Mouse (Mus musculus) regulatory T cell (primary cell): ENCODE results near the gene Olfr1099.

Source experiments
- in situ Hi-C: fragments of 300-600 bp; cut with MboI, MseI; formaldehyde crosslinking; loops from one replicate; pipeline ENCODE4 v1.15.1; 2025; ENCODE audit warnings: high pct_unique_total_duplicates

Gene Olfr1099

DNA sequence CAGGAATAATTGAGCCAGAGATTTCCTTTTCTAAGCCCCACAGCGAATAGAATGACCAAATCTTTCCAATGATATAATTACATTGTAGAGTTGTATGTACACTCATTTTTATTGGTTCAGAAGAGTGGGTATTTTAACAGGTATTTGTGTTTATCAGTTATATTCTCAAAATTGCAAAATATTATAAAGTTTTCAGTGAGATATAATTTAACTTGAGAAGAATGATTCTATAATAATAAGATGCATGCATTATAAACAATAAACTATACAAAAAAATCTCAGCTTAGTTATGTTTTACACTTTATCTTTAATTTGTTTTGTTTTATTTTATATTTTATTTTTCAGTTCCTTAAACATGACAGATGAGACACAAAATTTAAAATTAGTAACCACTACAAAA, at the start of gene Olfr1099:
Gene Olfr1099 (minus strand): TSS at position 101 of the 400 bp plus-strand sequence.
- in situ Hi-C loops: no loop called here

DNA sequence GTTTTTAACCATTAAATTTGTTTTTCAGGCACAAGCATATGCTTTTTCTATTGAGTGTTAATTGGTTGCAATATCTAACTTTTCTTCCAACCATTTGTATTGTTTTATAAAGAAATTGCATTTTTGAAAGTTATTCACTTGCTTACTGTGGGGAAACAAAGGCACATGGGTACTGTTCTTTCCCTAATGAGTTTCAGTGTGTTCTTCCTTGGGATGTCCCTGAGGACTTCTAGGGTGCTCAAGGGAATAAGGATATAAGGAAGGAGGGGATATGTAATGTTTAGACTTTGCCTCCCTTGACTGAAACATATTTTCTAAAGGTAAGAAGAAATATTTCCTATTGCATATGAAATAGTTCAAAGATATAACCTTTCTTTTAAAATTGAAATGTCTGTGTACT, 37.6 kb upstream of the Olfr1099 start, which contains the start of gene Olfr1102:
Gene Olfr1102 (plus strand): TSS at position 301 of the 400 bp plus-strand sequence.
- in situ Hi-C loops: no loop called here

DNA sequence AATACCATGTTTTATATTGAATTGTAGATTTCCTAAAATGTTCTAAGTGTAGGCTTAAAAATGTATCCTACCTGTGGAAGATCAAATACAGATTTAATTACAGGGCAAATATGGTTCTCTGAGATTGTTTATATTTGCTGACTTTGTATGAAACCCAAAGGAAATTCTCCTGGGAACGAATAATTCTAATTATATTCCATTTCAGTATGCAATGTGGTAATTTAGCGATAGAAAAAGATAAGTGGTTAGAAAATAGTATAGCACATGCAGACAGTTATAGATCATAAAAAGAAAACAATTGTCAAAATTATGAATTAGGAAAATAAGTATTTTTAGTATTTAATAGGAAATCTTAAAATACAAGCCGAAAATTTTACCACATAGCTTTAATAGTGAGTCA, 30.6 kb upstream of the Olfr1099 start, which contains the start of gene Olfr1101:
Gene Olfr1101 (minus strand): TSS at position 101 of the 400 bp plus-strand sequence.
- in situ Hi-C loops: no loop called here

DNA sequence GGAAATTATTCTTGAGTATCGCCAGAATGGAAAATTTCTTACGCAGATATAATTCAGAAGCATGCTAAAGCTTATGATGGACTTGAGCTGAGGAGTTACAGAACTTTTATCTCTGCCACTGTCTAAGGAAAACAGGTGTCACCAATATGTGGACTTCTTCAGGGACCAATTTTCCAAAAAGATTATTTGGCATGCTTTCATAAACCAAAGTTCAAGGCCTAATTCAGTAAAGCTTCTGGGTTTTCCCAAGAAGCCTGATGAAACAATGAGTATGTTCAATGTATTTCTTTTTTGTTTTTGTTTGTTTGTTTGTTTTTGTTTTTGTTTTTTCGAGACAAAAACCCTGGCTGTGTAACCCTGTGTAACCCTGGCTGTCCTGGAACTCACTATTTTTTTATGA, 19.4 kb upstream of the Olfr1099 start, which contains the start of gene Olfr1100:
Gene Olfr1100 (minus strand): TSS at position 101 of the 400 bp plus-strand sequence.
- in situ Hi-C loops: no loop called here

DNA sequence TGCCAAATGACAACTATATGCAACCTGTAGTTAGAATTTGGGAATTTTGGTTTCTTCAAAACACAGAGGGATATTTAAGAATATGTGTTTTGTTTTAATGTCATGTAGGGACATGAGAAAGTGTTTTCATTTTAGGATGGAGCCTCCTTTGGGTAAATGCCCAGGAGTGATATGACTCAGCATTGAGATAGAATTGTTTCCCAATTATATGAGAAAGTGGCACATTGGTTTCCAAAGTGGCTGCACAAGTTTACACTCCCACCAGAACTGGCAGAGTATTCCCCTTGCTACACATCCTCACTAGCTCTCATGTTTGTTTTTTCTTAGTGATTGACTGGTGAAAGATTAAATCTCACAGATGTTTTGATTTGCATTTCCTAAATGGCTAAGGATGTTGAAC, 33.9 kb downstream of the Olfr1099 start:
- in situ Hi-C loops: no loop called here

DNA sequence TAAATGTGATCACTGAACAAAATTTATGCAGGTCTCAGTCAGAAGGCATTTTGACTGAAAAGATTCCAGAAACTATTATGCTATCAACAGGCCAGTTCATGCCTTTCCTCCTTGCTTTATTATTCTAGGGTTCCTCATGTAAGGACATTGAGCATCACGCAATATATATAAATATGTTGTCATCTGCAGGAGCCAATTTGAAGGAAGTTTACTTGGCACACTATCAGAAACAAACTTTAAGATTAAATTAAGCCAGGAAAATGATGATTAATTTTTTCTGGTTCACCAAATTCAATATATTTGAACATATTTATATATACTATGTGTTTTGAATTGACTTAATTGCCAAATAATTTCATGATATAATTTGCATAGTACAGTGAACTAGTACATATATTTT, 36.0 kb downstream of the Olfr1099 start, which contains the start of gene Olfr1098:
Gene Olfr1098 (minus strand): TSS at position 101 of the 400 bp plus-strand sequence.
- in situ Hi-C loops: no loop called here

DNA sequence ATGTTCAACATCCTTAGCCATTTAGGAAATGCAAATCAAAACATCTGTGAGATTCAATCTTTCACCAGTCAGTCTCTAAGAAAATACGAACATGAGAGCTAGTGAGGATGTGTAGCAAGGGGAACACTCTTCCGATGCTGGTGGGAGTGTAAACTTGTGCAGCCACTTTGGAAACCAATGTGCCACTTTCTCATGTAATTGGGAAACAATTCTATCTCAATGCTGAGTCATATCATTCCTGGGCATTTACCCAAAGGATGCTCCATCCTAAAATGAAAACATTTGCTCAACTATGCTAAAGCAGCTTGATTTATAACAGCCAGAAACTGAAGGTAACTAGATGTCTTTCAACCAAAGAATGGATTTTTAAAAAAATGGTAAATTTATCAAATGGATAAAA, 54.8 kb downstream of the Olfr1099 start:
- in situ Hi-C loops: loop anchor here (10.0 kb wide), 1 partner anchor 931 kb away; the partner anchor contains the start of genes Olfr1029 and Olfr1030
